Mouse (Mus musculus) thymus, postnatal 10 days (tissue): ENCODE measurements around the gene Tbxa2r.

Experiments used
- DNase-seq, 2 experiments: peaks; one replicate each; pipeline ENCODE4 v3.0.0; 2021; ENCODE audit warnings: low spot score in 2 of 2

The Tbxa2r gene

GRCm38 (mm10) chr10:81320550-81321347, 7.8 kb upstream of the Tbxa2r start, which contains the start of gene Cactin:
Cactin (plus strand) TSS chr10:81321103.
- peak; percentile 99 to 100 for DNase-seq

DNA sequence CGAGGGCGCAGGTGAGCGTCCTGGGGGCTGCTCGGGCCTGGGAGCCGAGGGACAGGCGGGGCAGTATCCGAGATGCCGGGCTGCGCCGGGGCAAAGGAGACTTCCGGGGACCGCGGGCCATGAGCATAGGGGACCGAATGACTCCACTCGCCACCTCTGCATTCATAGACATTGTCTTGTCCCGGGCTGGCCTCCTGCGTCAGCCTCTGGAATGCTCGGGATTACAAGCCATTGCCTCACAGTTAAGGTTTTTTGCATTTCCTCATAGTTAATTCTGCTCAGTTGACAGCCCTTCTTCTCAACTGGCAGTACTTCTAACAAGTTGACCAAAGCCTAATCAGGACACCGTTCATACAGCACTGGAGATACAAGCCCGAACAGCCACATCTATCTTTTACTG, 7.1 kb upstream of the Tbxa2r start:
- no peak for DNase-seq

GRCm38 (mm10) chr10:81322444-81322843, 6.1 kb upstream of the Tbxa2r start:
- DNase-seq, result no peak

- no peak for DNase-seq
Measured at GRCm38 (mm10) chr10:81323141-81323775, 5.3 kb upstream of the Tbxa2r start.

- no peak for DNase-seq
Measured at GRCm38 (mm10) chr10:81323791-81324530, 4.6 kb upstream of the Tbxa2r start.

- no peak for DNase-seq
Measured at GRCm38 (mm10) chr10:81325176-81325575, 3.4 kb upstream of the Tbxa2r start.

DNA sequence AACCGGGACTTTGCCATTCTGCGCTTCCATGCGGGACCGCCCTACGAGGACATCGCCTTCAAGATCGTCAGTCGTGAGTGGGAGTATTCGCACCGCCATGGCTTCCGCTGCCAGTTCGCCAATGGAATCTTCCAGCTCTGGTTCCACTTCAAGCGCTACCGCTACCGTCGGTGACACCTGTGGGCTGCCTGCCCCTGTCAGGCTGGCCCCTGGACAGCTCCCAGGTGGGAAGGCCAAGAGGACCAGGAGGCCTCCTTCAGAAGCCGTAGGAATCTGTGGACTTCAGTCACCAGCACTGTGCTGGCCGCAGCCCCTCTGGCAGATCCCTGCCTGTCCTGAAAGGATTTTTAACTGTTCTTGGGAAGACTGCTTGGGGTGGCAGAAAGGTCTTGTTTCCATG, 2.8 kb upstream of the Tbxa2r start:
- DNase-seq, result no peak

GRCm38 (mm10) chr10:81326858-81327257, 1.7 kb upstream of the Tbxa2r start:
- peak in 1 of 2 experiments; percentile 42 for DNase-seq

GRCm38 (mm10) chr10:81327959-81328358, 572 bp upstream of the Tbxa2r start:
- DNase-seq, result peak in 1 of 2 experiments; percentile 25

- DNase-seq, result peak; percentile 86 to 90
Measured at GRCm38 (mm10) chr10:81329194-81329975, 854 bp downstream of the Tbxa2r start.

GRCm38 (mm10) chr10:81330007-81330406, 1.5 kb downstream of the Tbxa2r start:
- DNase-seq, result no peak

DNA sequence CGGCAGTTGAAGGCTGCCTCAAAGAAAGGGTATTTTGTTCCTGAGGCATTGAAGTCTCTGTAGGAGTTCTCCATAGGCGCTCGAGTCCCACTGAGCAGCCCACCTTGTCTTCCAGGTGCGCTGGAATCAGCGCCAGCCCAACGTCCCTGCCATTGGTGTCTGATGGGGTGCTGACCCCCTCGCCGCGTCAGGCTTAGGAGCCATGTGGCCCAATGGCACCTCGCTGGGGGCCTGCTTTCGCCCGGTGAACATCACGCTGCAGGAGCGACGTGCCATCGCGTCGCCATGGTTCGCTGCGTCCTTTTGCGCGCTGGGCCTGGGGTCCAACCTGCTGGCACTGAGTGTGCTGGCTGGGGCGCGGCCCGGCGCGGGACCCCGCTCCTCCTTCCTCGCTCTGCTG, 3.7 kb downstream of the Tbxa2r start:
- no peak for DNase-seq

DNA sequence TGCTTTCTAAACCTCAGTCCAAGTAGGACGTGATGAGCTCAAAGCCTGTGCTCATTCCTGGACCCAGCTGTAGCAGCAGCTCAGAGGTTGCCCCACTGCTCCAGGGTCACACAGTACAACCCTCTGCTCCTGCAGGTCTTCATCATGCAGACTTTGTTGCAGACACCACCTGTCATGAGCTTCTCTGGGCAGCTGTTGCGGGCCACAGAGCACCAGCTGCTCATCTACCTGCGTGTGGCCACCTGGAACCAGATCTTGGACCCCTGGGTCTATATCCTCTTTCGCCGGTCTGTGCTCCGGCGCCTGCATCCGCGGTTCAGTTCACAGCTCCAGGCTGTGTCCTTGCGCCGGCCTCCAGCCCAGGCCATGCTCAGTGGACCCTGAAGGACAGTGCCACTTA, 5.8 kb downstream of the Tbxa2r start:
- no peak for DNase-seq

DNA sequence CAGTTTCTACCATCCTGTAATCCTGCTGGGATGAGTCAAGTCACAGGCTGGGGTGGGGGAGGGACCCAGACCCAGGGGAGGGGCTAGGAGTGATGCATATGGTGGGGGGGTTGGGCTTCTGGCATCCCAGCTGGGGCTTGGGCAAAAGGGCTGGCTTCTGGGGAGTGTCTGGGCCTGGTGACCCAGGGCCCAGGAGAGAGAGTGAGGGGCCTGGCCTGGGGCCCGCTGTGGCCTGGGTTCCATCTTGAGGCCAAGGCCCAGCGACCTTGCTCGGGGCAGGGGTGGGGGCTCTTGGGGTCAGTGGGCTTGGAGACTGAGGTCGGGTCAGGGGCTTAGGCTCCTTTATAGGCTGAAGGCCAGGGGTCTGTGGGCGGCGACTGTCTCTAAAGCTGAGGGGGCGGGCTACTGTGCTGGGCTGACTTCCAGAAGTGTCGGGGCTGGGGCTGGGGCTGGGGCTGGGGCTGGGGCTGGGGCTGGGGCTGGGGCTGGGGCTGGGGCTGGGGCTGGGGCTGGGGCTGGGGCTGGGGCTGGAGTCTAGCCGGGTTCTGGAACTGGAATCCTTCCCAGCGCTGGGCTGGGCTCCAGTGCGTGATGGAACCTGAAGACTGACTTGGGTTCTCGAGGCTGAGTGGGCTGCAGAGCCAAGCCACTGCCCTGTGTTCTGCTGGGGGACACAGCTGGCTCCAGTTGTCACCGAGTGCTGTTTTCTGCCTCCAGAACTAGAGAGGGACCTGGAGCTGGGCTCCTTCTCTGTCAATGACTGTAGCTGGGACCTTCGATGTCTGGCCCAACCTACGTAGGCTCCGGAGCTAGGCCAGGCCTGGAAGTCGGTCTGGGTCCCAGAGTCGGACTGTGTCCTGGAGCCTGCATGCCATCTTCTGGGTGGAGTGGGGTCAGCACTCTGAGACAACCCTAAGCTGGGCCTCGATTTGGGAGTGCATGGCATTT, 7.1 kb downstream of the Tbxa2r start:
- no peak for DNase-seq

DNA sequence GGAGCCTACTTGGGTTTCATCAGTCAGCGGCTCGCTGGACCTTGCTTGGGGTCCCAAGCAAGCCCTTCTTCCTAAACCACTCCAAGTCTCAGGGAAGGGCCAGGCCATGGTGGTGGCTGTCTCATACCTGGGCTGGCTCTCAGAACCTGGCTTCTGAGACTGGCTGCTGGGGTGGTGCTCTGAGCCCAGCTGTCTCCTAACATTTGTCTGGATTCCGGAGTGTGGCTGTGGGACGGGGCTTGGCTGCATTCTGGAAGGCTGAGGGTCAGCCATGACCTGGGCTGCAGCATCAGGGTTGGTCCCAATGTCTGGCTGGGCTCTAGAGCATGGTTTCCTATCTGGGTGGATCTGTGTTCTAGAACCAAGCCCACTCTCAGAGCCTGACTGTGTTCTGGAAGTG, 8.0 kb downstream of the Tbxa2r start:
- no peak for DNase-seq

DNA sequence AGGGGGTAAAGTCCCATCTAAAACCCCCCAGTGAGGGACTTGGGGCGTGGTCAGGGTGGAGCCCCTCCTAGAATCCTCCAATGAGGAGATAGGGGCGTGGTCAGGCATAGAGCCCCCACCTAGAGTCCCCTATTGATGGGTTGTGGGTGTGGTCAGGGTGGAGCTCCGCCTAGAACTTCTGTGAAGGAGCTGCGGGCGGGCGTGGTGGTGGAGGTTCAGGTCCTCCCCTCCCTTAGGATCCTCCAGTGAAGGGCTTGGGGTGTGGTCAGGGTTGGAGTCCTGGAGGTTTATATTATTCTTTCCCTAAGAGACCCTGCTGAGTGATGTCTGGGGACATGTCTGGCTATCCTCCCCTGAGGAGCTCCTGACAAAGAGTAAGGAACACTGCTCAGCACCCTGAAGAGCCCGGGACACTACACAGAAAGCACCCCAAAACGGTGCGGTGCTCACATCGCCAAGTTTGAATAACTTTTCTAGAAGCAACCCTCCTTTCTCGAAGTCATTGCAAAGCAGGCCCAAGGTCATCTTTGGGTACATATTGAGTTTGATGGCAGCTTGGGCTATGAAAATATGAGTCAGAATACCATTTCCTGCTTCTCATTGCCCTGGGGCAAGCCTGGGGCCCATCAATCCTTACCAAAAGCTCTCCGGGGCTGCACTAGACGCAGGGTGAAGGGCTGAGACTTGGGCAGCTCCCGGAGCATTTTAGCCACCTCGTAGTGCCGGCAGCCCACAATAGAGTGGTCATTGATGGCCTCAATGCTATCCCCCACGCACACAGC, 12.2 kb downstream of the Tbxa2r start:
- no peak for DNase-seq

DNA sequence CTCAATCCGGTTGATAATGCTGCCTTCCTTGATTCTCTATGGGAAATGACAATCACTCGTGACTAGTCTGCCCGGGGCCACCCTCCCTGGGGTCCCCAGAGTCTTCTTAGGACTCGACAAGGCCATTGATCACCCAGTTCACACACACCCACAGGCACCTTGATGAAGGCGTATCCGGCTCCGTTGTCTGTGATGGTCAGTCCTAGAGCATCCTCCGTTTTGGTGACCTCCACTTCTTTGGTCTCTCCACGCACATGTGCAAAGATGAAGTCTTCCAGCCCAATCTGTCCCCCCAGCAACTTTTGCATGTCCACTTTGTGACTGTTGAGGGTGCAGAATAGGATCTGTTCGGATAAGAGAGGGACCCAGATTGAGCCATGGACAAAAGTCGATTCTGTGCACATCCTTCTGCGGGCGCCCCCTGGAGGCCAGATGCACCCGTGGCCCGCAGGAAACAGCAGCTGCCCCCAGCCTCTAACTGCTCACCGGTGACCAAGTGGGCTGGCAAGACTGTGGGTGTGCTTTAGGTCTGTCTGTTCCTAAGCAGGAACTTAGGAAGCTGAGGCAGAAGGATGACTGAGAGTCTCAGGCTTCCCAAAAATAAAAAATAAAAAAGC, 12.9 kb downstream of the Tbxa2r start:
- DNase-seq, result peak; percentile 62 to 90

DNA sequence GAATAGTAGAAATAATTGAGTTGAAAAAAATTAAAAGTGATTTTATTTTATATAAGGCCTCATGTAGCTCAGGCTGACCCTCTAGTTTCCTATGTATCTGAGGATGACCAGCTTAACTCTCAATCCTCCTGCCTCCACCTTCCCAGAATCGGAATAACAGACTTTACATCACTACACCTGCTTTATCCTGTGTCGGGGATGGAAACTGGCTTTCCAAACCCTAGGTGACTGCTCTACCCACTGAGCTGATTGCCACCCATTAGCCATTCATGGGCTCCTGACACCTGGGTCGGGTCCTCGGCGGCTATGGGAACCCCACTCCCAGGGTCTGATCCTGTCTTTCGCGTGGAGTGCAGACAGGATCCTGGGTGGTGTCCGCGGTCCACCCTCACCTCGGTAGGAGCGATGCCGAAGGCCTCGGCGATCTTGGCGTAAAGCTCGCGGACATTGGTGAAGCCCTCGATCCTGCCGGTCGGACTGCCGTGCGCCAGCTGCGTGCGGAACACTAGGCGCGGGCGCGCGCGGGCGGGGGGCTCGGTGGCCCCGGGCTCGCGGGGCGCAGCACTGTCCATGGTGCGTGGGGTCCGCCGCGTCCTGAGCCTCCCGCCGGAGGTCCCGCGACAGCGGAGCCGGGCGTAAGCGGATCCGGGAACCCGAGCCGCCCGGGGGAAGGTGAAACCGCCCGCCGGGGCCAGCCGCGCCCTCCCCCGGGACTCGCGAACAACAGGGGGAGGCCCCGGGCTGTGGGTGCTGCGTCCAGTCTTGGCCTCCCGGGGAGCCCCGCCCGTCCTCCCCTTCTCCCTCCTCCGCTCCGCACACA, 14.4 kb downstream of the Tbxa2r start, which contains the start of gene Gipc3:
Gene Gipc3 (minus strand): TSS at position 581 of the 820 bp plus-strand sequence.
- no peak for DNase-seq
